Mouse (Mus musculus) thymus, adult 2 months (tissue): ENCODE data around the gene Mtfmt.

Experiments used
- CTCF ChIP-seq: fragments of 200-500 bp; IDR thresholded peaks from 2 replicates; pipeline ENCODE4 v1.5.1; 2012; ENCODE audit warnings: mild to moderate bottlenecking, control low read depth, low read length, moderate library complexity, borderline replicate concordance; ENCODE audit not compliant: control insufficient read depth, poor library complexity, insufficient read depth; ENCODE audit errors: extremely low read depth
- POLR2A ChIP-seq: fragments of 200-500 bp; IDR thresholded peaks from 2 replicates; pipeline ENCODE4 v1.6.1; 2012; ENCODE audit warnings: mild to moderate bottlenecking, low read length, control low read depth, moderate library complexity; ENCODE audit not compliant: control insufficient read depth, poor library complexity, insufficient read depth; ENCODE audit errors: extremely low read depth

DNA sequence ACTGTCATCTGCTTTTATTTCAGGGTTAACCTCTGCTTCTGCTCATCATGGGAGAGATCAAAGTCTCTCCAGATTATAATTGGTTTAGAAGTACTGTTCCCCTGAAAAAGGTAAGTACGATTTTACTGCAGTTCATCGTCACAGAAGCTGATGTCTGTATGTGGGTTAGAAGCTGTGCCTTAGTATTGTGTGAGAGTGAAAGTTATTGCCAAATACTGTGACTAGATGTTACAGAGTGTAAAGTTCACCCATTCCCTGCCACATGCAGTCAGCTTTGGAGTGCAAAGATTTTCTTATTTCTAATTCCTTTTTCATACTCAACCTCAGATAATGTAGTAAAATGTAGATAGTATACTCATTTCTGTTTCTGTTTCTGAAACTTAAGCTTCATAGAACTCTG lies 29.7 kb downstream of the Mtfmt start:
- TF ChIP-seq CTCF, result no peak
- TF ChIP-seq POLR2A, result no peak
